Mouse (Mus musculus): ENCODE results near the gene Ube2c.
A peak's percentile ranks its signal among the peaks of the same experiment; 100 is the strongest.

Ube2c gene

GRCm38 (mm10) chr2:164761971-164762370, 7.7 kb upstream of the Ube2c start:
- DNase-seq (ENCODE audit: low spot score): no peak

- DNase-seq (ENCODE audit: low spot score): no peak
These were observed 7.1 kb upstream of the Ube2c start for GRCm38 (mm10) chr2:164762593-164762992.

- DNase-seq (ENCODE audit: low spot score): no peak
These were observed 3.9 kb upstream of the Ube2c start for GRCm38 (mm10) chr2:164765841-164766240.

GRCm38 (mm10) chr2:164767812-164768540, 1.7 kb upstream of the Ube2c start:
- DNase-seq (ENCODE audit: low spot score): no peak

- peak; percentile 56 for DNase-seq (ENCODE audit: low spot score)
These were observed 581 bp downstream of the Ube2c start for GRCm38 (mm10) chr2:164770279-164770678.

- no peak for DNase-seq (ENCODE audit: low spot score)
These were observed 1.4 kb downstream of the Ube2c start for GRCm38 (mm10) chr2:164771123-164771522.

GRCm38 (mm10) chr2:164773229-164773988, 3.7 kb downstream of the Ube2c start:
- DNase-seq (ENCODE audit: low spot score): no peak

GRCm38 (mm10) chr2:164773989-164774364, 4.3 kb downstream of the Ube2c start:
- peak; percentile 69 for DNase-seq (ENCODE audit: low spot score)

GRCm38 (mm10) chr2:164776130-164776529, 6.4 kb downstream of the Ube2c start:
- no peak for DNase-seq (ENCODE audit: low spot score)

GRCm38 (mm10) chr2:164776801-164777200, 7.1 kb downstream of the Ube2c start:
- DNase-seq (ENCODE audit: low spot score): no peak

- DNase-seq (ENCODE audit: low spot score): no peak
These were observed 7.7 kb downstream of the Ube2c start for GRCm38 (mm10) chr2:164777246-164778014.

GRCm38 (mm10) chr2:164778015-164778287, 8.3 kb downstream of the Ube2c start:
- DNase-seq (ENCODE audit: low spot score): no peak

- no peak for DNase-seq (ENCODE audit: low spot score)
These were observed 9.1 kb downstream of the Ube2c start for GRCm38 (mm10) chr2:164778809-164779208.

- no peak for DNase-seq (ENCODE audit: low spot score)
These were observed 9.9 kb downstream of the Ube2c start, which contains the start of gene Tnnc2 for GRCm38 (mm10) chr2:164779481-164780086. TSS of gene Tnnc2 (minus strand) at chr2:164779967.

- no peak for DNase-seq (ENCODE audit: low spot score)
These were observed 12.2 kb downstream of the Ube2c start for GRCm38 (mm10) chr2:164781876-164782275.

- no peak for DNase-seq (ENCODE audit: low spot score)
These were observed 14.4 kb downstream of the Ube2c start for GRCm38 (mm10) chr2:164783926-164784581.

- DNase-seq (ENCODE audit: low spot score): no peak
These were observed 15.2 kb downstream of the Ube2c start for GRCm38 (mm10) chr2:164784869-164785420.

- DNase-seq (ENCODE audit: low spot score): peak; percentile 59
These were observed 16.0 kb downstream of the Ube2c start, which contains the start of gene Snx21 for GRCm38 (mm10) chr2:164785481-164786387. TSS of gene Snx21 (plus strand) at chr2:164785823.

GRCm38 (mm10) chr2:164786388-164786885, 16.7 kb downstream of the Ube2c start:
- DNase-seq (ENCODE audit: low spot score): no peak

- DNase-seq (ENCODE audit: low spot score): no peak
These were observed 17.3 kb downstream of the Ube2c start for GRCm38 (mm10) chr2:164787032-164787431.

All from c-Kit-positive CD71-positive TER-119-positive erythroid progenitor cells, embryonic 14.5 days (primary cell).